Mouse (Mus musculus): Measurements from ENCODE around the gene Scn8a.

The Scn8a gene

GRCm38 (mm10) chr15:100869558-100869957 is at the start of gene Scn8a:
Gene Scn8a (plus strand): TSS chr15:100869858.
- no peak for DNase-seq (ENCODE audit: low spot score)

- peak; percentile 65 for DNase-seq (ENCODE audit: low spot score)
These were observed 47.8 kb upstream of the Scn8a start for GRCm38 (mm10) chr15:100821824-100822223.

- peak; percentile 41 for DNase-seq (ENCODE audit: low spot score)
These were observed 47.3 kb upstream of the Scn8a start for GRCm38 (mm10) chr15:100822370-100822769.

GRCm38 (mm10) chr15:100825249-100825856 is 44.3 kb upstream of the Scn8a start:
- DNase-seq (ENCODE audit: low spot score), result no peak

DNA sequence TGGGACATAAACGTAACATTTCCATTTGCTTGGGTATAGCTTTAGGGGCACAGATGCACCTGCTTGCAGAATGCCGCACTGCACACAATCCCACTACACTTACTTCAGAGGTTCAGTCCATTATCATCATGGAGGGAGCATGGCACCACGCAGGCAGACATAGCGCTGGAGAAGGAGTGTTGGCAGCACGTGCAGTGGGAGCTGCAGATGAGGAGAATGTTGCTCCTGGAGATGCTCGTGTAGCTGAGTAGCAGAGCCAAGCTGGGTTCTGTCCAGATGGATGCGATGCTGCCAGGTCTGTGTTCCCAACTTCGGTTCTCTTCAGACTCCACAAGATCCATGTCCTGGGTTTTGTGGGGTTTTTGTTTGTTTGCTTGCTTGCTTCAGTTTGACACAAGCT is 43.6 kb upstream of the Scn8a start:
- DNase-seq (ENCODE audit: low spot score), result no peak

GRCm38 (mm10) chr15:100829775-100830174 is 39.9 kb upstream of the Scn8a start:
- no peak for DNase-seq (ENCODE audit: low spot score)

DNA sequence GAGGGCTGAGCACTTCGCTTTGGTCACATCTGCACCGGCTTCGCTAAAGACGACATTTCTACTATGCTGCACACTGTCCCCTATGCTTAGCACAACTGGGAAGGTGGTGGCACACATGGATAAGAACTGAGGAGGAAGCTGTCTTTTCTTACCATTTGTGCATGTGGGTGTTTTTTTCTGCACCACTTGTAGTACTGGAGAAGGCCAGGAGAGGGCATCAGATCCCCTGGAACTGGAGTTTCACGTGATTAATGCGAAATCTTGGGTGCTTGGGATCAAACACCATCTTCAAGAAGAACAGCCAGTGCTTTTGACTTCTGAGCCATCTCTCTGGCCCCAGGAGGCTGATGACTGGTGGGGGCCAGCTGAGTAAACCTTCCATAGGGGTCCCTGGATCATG is 39.0 kb upstream of the Scn8a start:
- DNase-seq (ENCODE audit: low spot score), result no peak

- DNase-seq (ENCODE audit: low spot score), result no peak
These were observed 37.5 kb upstream of the Scn8a start for GRCm38 (mm10) chr15:100832144-100832543.

DNA sequence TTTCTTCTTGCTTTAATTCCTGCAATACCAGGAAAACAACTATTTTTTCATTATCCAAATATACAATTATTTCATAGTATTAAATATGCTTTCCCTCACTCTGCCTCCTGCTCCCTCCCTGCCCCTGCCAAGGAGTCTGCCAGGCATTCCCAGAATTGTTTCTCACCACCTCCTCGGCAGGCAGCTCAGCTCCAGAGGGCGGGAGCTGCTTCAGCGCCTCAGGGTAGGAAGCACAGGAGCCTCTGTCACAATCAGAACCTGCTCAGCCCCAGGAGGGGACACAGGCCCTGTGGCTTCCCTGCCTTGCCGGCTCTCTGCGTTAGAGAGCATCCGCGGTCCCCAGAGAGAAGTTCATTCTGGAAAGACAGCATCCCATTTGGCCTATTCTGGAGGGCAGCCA is 36.9 kb upstream of the Scn8a start:
- no peak for DNase-seq (ENCODE audit: low spot score)

DNA sequence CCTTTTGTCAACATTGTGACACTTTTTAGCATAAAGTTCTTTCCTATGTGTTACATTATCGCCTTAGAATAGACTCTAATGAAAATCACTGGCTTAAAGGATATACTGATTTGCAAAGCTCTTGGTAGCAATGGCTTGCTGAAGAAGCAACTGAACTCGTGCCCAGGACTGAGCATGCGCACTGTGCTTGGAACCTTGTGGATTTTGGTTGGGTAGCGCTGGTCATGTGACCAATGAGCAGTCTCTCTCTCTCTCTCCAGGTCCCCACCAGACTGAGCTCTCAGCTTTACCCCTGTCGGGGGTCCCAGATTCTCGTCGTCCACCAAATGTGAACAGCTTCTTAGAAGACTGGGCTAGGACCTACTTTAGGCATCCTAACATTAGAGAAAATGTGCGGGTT is 32.9 kb upstream of the Scn8a start:
- DNase-seq (ENCODE audit: low spot score), result no peak

DNA sequence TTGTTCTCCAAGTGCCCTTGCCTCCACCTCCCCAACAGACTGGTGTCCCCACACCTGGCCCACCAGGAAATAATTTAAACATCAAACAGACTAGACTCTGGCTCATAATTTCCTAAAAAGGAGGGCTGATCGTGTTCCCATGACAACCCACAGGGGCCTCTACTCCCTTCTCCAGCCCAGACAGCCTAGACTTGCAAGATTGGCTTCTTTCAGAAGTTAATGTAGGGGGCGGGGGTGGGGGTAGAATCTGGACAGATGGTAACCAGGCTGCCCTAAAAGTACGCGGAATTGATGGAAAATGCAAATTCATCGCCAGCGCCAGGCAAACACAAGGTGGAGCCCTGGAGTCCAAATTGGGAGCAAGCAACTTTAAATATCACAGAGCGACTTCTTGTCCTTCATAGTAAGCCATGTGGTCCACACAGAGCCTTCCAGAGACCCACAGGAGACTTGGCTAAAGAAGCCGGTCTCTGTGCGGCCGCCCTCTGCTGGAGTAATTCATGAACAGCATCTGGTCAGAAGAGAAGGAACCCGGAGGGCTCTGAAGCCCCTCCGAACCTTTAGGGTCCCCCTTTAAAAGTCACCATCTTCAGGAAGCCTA is 31.0 kb upstream of the Scn8a start:
- peak; percentile 61 for DNase-seq (ENCODE audit: low spot score)

DNA sequence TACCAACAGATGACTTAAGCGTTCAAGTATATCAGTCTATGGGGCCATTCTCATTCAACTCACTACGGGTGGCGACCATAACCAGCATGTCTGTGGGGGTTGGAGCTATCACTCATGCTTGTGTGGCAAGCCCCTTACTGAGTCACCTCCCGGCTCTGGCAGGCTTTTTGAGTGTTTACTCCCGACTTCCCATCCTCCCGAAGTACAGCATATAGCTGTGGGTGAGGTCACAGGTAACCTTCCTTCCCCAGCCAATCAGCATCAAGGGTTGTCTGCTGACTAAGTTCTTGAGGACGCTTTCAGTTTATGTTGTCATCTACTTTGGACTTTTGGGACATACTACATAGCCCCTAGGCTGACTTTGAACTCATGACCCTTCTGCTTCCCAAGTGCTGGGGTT is 25.3 kb upstream of the Scn8a start:
- no peak for DNase-seq (ENCODE audit: low spot score)

GRCm38 (mm10) chr15:100845049-100845879 is 24.4 kb upstream of the Scn8a start:
- DNase-seq (ENCODE audit: low spot score), result no peak

GRCm38 (mm10) chr15:100847193-100847592 is 22.5 kb upstream of the Scn8a start:
- no peak for DNase-seq (ENCODE audit: low spot score)

- no peak for DNase-seq (ENCODE audit: low spot score)
These were observed 12.1 kb upstream of the Scn8a start for GRCm38 (mm10) chr15:100857586-100857985.

- no peak for DNase-seq (ENCODE audit: low spot score)
These were observed 8.8 kb upstream of the Scn8a start for GRCm38 (mm10) chr15:100860856-100861255.

GRCm38 (mm10) chr15:100865556-100865955 is 4.1 kb upstream of the Scn8a start:
- DNase-seq (ENCODE audit: low spot score), result no peak

- peak; percentile 40 for DNase-seq (ENCODE audit: low spot score)
These were observed 530 bp downstream of the Scn8a start for GRCm38 (mm10) chr15:100870001-100870774.

DNA sequence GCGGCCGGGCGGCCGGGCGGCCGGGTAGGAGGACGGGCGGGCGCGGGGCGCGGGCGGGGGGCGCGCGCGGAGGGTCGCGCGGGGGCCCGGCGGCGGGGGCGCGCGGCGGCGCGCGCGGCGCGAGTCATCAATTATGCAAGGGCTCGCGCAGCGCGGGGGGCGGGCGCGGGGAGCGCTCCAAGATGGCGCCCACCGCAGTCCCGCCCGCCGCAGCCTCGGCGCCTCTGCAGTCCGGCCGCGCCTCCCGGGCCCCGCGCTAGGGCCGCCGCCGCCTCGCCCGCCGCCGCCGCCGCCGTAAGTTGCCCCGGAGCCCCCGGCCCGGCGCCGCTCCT is 1.1 kb downstream of the Scn8a start:
- no peak for DNase-seq (ENCODE audit: low spot score)

- DNase-seq (ENCODE audit: low spot score), result no peak
These were observed 1.7 kb downstream of the Scn8a start for GRCm38 (mm10) chr15:100871107-100872011.

GRCm38 (mm10) chr15:100873155-100873554 is 3.5 kb downstream of the Scn8a start:
- DNase-seq (ENCODE audit: low spot score), result peak; percentile 83

GRCm38 (mm10) chr15:100879073-100879472 is 9.4 kb downstream of the Scn8a start:
- no peak for DNase-seq (ENCODE audit: low spot score)
